Mouse (Mus musculus) macrophage (primary cell): ENCODE measurements around the gene Tprn. TPM values are rescaled to one million over a fixed set of nuclear protein-coding genes. Genes with fewer than 3 reads are reported as not detected.

Experiments
- H3K27ac ChIP-seq: fragments of 350-480 bp; formaldehyde crosslinking; 2 replicates; pipeline ENCODE4 v1.9.0; 2021
- H3K36me3 ChIP-seq: fragments of 350-480 bp; formaldehyde crosslinking; 2 replicates; pipeline ENCODE4 v1.9.0; 2021; ENCODE audit errors: inconsistent target
- H3K4me3 ChIP-seq: fragments of 350-480 bp; formaldehyde crosslinking; 2 replicates; pipeline ENCODE4 v1.9.0; 2021; ENCODE audit errors: inconsistent target
- H3K79me2 ChIP-seq: fragments of 350-480 bp; formaldehyde crosslinking; 2 replicates; pipeline ENCODE4 v1.9.0; 2021; ENCODE audit errors: inconsistent target
- WGBS: methylation state at CpG from one replicate; pipeline ENCODE4 v1.1.7; 2026; ENCODE audit warnings: inconsistent platforms; ENCODE audit not compliant: missing documents; 5-methylcytosine and 5-hydroxymethylcytosine counted together
- polyA plus RNA-seq: library from polyadenylated mRNA; stranded (reverse); fragments of 250-400 nt; gene quantifications from 3 replicates; pipeline ENCODE4 v1.2.4, GENCODE M21; 2018; ENCODE audit warnings: inconsistent platforms

Tprn gene
- polyA plus RNA-seq, 1 experiment from 2014 or later = 6.1 TPM

DNA sequence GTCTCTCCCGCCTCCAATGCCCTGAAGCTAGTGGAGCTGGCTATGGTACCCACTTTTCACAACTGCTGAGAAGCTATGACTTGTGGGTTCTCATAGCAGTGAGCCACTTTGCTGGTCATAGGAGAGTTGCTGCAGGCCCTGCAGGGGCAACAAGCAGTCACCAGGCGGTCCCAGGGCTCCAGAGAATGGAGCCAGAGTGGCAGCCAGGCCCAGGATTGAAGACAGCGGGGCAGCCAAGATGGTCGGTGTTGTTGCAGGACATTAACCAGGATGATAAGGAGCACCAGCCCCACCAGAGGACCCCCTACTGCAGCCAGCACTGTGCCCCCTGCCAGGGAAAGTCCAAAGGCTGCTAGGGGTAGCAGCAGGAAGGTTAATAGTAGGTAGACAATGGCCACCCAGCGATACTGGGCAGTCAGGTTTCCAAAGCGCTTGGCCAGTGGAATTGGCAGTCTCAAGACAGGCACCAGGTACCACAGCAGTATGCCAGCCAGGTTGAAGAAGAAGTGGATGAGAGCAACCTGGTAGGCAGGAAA, 33.4 kb upstream of the Tprn start:
- Histone ChIP-seq H3K79me2 (peaks cover under 1% of the 10 kb centered on the region; the same call in 1 of the 2 replicates), H3K4me3 (no peak overlapping the region), H3K36me3 (no peaks in the 10 kb centered on the region), H3K27ac (no peak overlapping the region)
- WGBS = 94% methylated on average over 6 of the region's 6 CpGs

DNA sequence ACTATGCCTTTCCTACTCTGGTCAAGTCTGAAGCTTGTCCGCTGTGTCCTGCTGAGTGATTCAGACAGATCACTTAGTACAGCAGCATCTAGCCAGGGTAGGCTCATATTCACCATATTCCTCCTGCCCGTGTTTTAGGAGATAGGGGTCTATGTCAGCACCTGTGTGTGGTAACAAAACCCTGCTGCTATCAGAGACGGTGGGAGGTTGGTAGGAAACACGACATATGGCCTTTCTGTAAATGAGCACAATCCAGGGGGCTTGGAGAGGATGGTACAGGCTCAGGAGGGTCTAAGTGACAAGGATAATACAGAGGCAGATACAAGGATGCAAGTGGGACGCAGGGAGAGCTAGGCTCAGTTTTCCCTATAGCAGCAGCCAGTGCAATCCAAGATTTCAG, 32.8 kb upstream of the Tprn start:
- Histone ChIP-seq H3K79me2 (no peaks in the 10 kb centered on the region), H3K4me3 (no peak overlapping the region), H3K36me3 (no peaks in the 10 kb centered on the region), H3K27ac (no peak overlapping the region)
- WGBS = 95% methylated on average over 5 of the region's 5 CpGs

DNA sequence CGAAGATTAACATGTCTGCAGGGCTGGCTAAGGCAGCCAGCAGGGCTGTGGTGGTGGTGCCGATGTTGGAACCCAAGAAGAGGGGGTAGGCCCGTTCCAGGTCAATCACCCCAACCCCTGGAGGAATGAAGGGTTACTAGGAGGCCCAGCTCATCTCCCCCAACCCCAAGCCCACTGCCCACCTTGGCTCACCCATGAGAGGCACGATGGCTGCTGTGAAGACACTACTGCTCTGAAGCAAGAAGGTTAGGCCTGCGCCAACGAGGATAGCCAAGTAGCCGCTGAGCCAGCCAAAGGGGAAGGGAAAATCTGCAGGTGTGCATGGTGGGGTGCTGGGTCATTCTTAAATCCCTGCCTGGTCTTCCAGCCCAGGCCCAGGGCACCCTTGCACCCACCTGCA, 31.8 kb upstream of the Tprn start:
- whole genome bisulfite sequencing = 100% methylated on average over 7 of the region's 7 CpGs
- H3K36me3 ChIP-seq = no peaks in the 10 kb centered on the region
- no peak overlapping the region for H3K4me3 ChIP-seq
- H3K79me2 ChIP-seq = no peaks in the 10 kb centered on the region
- no peak overlapping the region for H3K27ac ChIP-seq

DNA sequence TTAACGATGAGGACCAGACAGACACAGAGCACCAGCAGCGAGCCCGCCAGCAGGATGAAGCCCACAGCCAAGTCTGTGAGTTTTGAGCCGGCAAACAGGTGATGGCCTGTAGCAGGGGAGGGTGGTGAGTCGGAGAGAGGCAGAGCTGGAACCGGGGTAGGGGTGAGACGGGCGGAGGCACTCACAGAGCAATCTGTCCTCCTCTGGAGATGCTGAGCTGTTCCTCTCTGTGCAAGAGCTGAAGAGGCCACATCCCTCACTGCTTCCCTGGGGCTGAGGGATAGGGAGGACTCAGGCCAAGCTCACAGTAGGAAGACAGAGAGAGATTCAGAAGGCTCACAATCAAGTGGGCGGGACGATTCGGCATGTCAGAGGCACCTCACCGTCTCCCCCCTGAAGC, 31.4 kb upstream of the Tprn start:
- 91% methylated on average over 12 of the region's 12 CpGs for WGBS
- no peak overlapping the region for H3K27ac ChIP-seq
- no peaks in the 10 kb centered on the region for H3K36me3 ChIP-seq
- no peak overlapping the region for H3K4me3 ChIP-seq
- no peaks in the 10 kb centered on the region for H3K79me2 ChIP-seq

DNA sequence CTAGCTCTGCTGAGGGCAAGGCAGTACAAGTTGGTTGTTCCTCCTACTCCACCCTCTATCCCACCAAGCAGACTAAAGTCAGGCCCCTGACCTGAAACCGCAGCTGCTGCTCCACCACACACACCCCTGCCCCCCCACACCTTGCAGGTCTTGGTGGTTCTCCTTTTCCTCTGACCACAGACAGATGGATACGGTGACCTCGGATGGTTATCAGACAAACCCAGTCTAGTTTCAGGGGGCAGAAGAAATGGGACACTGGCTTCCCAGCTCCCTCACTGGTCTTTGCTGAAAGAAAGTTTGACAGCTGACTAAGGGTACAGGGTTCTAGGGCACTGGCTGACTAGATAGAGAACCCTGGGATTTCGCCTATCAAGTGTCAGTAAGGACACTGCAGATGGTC, 29.0 kb upstream of the Tprn start:
- WGBS = 22% methylated on average over 4 of the region's 4 CpGs
- no peak overlapping the region for H3K4me3 ChIP-seq
- H3K79me2 ChIP-seq = no peaks in the 10 kb centered on the region
- no peaks in the 10 kb centered on the region for H3K36me3 ChIP-seq
- no peak overlapping the region for H3K27ac ChIP-seq

DNA sequence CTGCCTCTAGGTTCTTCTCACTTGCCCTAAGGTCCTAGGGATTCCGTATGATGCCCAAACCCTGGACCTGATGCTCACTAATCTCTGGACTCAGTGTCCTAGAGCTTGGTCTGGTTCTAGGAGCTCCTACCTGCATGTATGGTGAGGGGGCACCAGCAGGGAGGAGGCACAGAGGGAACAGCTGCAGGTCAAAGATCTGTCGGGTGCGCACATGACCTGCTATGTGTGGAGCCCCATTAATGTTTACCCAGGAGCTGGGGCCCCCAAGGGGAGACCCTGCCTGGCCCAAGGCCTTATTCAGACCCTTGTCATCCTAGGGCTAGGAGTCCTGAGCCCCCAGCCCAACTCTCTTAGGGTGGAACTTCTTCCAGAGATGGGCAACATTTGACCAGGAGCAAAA, 28.4 kb upstream of the Tprn start, which contains the start of gene Slc34a3:
TSS of gene Slc34a3 (minus strand) at position 315 of the 400 bp plus-strand sequence.
- Histone ChIP-seq H3K4me3 (no peak within 1 kb of the TSS), H3K27ac (no peak within 1 kb of the TSS), H3K36me3 (no peaks in the 10 kb centered on the region), H3K79me2 (no peaks in the 10 kb centered on the region)
- WGBS = 61% methylated on average over 3 of the region's 3 CpGs

DNA sequence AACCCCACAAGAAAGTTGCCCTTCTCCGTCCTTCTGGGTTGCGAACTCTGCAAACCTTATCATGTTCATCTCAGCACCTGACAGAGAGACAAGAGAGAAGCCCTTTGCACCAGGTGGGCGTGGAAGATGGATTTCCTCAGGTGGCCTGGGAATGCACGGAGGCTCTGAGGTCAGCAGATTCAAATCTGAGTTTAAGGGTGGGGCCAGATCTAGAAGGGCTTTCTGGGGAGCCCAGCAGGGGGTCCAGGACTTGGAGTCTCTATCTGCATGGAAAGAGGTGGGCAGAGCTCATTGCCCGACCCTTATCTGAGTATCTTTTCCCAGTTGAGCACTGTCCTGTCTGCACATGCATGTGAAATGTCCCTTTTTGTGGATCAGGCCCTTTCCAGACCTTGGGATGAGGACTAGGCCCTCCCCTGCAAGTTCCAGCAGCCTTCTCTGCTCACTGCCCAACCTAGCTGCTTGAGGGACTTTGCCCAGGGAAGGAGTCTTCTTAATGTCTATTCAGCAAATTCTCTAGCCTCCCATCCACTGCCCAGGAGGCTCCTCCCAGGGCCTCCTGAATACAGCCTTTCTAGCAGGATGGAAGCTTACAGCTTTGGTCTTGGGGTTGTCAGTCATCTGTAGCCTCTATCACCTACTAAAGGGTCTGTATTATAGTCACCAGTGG, 27.7 kb upstream of the Tprn start:
- no peak overlapping the region for H3K27ac ChIP-seq
- H3K4me3 ChIP-seq = no peak overlapping the region
- WGBS = 91% methylated on average over 5 of the region's 5 CpGs
- H3K36me3 ChIP-seq = no peaks in the 10 kb centered on the region
- H3K79me2 ChIP-seq = no peaks in the 10 kb centered on the region

DNA sequence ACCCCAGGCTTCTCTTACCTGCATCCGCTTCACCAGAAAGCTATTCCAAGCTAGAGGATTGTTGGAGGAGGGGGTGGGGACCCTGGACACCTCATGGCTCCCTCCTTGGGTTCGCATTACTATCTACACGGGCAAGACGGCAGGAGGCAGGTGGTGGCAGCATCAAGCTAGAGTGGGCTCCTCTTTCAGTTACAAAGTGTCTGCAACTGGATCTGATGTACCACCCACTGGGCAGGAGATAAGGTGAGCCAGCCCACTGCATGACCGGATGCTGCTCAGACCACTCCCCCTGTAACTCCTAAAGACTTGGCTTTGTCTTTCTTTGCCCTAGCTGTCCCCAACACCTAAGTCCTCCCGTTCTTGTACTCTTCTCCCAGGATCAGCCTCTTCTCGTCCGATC, 25.8 kb upstream of the Tprn start, which contains the start of gene Rnf224:
TSS of gene Rnf224 (minus strand) at position 174 of the 400 bp plus-strand sequence.
- Histone ChIP-seq H3K36me3 (no peaks in the 10 kb centered on the region), H3K79me2 (no peaks in the 10 kb centered on the region), H3K4me3 (no peak within 1 kb of the TSS), H3K27ac (no peak within 1 kb of the TSS)
- 87% methylated on average over 8 of the region's 8 CpGs for WGBS

DNA sequence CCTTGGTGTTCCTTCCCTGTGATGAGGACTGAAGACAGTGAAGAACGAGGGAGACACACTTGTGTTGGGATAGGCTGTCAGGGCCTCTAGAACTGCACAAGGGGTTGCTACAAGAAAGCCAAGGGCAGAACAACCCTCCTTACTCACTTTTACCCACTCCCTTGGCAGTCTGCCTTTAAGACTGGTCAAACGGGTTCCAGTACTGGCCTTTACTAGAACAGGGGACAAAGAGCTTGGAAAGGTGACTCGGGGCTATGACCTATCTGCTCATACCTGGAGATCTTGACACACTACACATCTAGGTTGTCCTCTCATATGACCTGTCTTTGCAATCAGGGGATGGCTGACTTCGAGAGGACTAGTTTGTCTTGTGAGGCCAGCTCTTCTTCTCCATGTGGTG, 24.9 kb upstream of the Tprn start:
- WGBS = 86% methylated on average over 4 of the region's 4 CpGs
- Histone ChIP-seq H3K36me3 (no peaks in the 10 kb centered on the region), H3K4me3 (no peak overlapping the region), H3K79me2 (no peaks in the 10 kb centered on the region), H3K27ac (no peak overlapping the region)

DNA sequence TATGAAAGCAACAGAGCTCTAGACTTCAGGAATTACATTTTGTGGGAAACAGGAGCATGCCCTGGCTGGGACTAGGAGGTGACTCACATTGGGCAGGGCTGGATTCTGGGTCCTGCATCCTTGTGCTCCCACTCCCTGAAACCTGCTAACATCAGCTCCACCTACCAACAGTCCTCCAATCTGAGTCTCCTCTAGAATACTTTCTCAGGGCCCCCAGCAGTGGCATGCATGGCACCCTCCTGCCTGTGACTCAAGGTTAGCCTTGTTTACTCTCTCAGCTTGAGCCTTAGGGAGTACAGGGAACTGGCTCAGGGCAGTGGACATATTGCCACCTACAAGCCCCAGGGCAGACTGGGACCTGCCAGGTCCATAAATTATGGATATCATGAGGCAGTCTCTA, 24.3 kb upstream of the Tprn start:
- no peaks in the 10 kb centered on the region for H3K79me2 ChIP-seq

DNA sequence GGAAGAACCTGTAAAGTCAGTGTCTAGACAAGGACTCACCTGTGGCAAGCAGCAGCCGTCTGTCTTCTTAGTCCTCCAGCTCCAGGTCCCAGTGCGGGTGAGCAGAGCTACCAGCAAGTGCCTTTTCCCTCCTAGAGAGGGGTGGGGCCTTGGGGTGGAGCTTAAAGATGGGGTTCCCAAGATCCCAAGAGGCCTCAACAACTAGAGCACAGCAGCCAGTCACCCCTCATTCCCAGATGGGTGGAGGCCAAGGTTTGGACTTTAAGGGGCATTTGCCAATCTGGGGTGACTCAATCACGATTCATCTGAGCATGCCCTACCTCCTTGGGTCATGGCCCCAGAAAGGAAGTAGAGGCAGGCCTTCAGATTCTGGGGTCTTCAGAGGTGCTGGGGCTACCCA, 22.7 kb upstream of the Tprn start:
- WGBS = 79% methylated on average over 3 of the region's 3 CpGs
- H3K4me3 ChIP-seq = no peak overlapping the region
- no peak overlapping the region for H3K27ac ChIP-seq
- no peaks in the 10 kb centered on the region for H3K36me3 ChIP-seq
- no peaks in the 10 kb centered on the region for H3K79me2 ChIP-seq

More for the DNA sequence above, 24.3 kb upstream of the Tprn start:
- no peak overlapping the region for H3K27ac ChIP-seq
- H3K36me3 ChIP-seq = no peaks in the 10 kb centered on the region
- H3K4me3 ChIP-seq = no peak overlapping the region

DNA sequence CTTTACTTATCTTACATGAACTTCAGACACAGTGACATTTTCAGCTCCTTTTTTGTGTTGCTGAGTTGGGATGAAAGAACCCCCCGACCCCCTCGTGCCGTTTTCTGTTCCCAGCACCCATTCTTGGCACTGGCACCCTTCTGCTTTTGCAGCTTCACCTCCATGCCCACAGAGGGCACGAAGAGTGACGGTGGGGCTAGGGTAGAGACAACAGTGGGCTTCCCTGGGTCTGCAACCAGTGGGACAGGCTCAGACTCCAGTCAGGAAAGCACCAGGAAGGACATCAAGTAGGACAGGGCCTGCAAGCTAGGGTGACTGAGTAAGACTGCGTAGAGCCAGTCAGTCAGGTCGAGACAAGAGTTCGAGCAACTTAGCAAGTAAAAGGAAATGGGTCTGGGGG, 22.1 kb upstream of the Tprn start:
- peak overlapping the region; percentile 15; the same call in 1 of the 2 replicates for H3K4me3 ChIP-seq
- H3K27ac ChIP-seq = no peak overlapping the region
- 64% methylated on average over 8 of the region's 8 CpGs for WGBS
- H3K79me2 ChIP-seq = no peaks in the 10 kb centered on the region
- H3K36me3 ChIP-seq = no peaks in the 10 kb centered on the region

DNA sequence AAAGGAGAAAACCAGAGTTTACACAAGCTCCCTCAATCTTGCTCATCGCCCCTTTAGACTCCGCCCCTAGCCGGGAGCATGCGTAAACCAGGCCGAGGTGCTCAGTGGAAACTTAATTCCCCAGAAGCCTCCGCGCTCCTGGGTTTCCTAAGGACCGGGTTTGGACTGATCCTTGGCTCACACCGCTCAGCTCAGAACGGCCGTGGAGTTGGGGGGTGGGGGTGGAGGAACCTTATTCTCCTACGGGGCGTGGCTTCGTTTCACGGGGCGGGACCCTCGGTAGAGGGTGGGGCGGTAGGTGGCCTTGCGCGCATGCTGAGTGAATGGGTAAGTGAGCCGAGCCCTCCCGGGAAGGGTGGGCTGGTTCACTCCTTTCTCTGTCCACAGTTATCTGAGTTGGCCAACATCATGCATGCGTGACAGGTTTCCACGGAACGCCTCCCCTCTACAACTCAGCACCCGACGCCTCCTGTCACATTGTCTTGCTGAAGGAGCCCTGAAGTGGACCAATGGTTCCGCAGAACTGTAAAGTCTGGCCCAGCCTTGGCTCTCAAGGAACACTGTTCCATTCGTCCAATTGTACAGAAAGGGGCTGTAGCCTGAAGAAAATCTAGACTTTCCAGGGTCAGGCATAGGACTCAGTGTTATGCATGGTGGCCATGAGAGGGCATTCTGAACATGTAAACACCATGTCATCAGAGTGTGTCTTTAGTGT, 21.5 kb upstream of the Tprn start:
- H3K4me3 ChIP-seq = peak overlapping the region; percentile 15; the same call in 1 of the 2 replicates
- 2% methylated on average over 29 of the region's 29 CpGs for WGBS

DNA sequence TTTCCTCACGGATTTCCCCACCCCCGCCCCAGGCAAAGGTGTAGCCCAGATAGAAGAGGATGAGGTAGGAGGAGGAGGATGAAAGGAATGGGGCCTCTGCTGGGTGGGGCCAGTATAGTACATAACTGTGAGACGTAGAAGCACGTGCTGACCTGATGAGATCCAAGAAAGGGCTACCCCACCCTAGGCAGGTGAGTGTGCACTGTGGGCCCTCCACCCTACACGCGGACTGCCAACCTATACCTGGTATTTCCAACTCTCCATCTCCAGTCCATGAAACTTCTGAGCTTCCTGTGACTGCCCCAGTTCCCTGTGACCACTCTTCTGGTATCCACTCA, 21.0 kb upstream of the Tprn start:
- Histone ChIP-seq H3K4me3 (no peak overlapping the region), H3K27ac (no peak overlapping the region), H3K36me3 (peaks cover 2% of the 10 kb centered on the region; the same call in 1 of the 2 replicates), H3K79me2 (no peaks in the 10 kb centered on the region)
- 29% methylated on average over 6 of the region's 6 CpGs for WGBS

More for the DNA sequence above, 21.5 kb upstream of the Tprn start:
- H3K36me3 ChIP-seq = no peaks in the 10 kb centered on the region
- H3K27ac ChIP-seq = no peak overlapping the region
- H3K79me2 ChIP-seq = no peaks in the 10 kb centered on the region

DNA sequence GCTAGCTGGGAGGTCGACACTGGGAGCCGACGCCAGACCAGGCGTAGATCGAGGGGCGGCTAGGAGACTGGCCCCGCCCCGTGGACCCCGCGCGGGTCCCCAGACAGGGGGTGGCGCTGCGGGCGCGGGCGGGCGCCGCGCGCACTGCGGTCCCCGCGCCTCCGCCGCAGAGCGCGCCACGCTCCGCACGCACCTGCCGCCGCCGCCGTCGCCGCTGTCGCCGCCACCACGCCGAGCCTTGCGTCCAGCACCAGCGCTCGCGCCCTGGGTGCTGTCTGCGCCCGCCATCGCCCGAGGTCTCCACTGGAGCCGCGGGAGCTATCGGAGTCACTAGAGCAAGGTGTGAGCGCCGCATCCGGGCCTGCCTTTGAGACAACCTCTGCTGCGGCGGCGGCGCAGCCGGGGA, 20.3 kb upstream of the Tprn start, which contains the start of the genes Rnf208 and Cysrt1:
TSS of gene Rnf208 (plus strand) at position 155 of the 406 bp plus-strand sequence.
TSS of gene Cysrt1 (minus strand) at position 352 of the 406 bp plus-strand sequence.
- no peak within 1 kb of the TSS for H3K27ac ChIP-seq
- WGBS = under 1% methylated on average over 47 of the region's 59 CpGs
- no peaks in the 10 kb centered on the region for H3K79me2 ChIP-seq
- peaks cover 6% of the 10 kb centered on the region; the same call in 1 of the 2 replicates for H3K36me3 ChIP-seq
- peak within 1 kb of the TSS; percentile 15; the same call in 1 of the 2 replicates for H3K4me3 ChIP-seq
